Mouse (Mus musculus) hindbrain, embryonic 12.5 days (tissue): ENCODE data around the gene Timp1. TPM values are rescaled to one million over a fixed set of nuclear protein-coding genes. Genes with fewer than 3 reads are reported as not detected.

Experiments
- ATAC-seq: fragments of 200-750 bp; cut with Nextera tagmentation; 2 replicates; pipeline ENCODE4 v1.8.0; 2017; ENCODE audit warnings: moderate TSS enrichment; ENCODE audit not compliant: low FRiP score
- H3K27ac ChIP-seq: fragments of 300-500 bp; sonication (generic); 2 replicates; pipeline ENCODE4 v1.5.1; 2016; ENCODE audit warnings: mild to moderate bottlenecking
- H3K27me3 ChIP-seq: fragments of 300-500 bp; sonication (generic); 2 replicates; pipeline ENCODE4 v1.6.1; 2016; ENCODE audit warnings: mild to moderate bottlenecking
- H3K36me3 ChIP-seq: fragments of 300-500 bp; sonication (generic); 2 replicates; pipeline ENCODE4 v1.6.1; 2016; ENCODE audit warnings: mild to moderate bottlenecking
- H3K4me1 ChIP-seq: fragments of 300-500 bp; sonication (generic); 2 replicates; pipeline ENCODE4 v1.6.1; 2016
- H3K4me2 ChIP-seq: fragments of 300-500 bp; sonication (generic); replicated peaks from 2 replicates; pipeline ENCODE4 v1.6.1; 2016; ENCODE audit warnings: mild to moderate bottlenecking
- H3K4me3 ChIP-seq: fragments of 300-500 bp; sonication (generic); 2 replicates; pipeline ENCODE4 v1.5.1; 2016; ENCODE audit warnings: mild to moderate bottlenecking
- H3K9ac ChIP-seq: fragments of 300-500 bp; sonication (generic); 2 replicates; pipeline ENCODE4 v1.6.1; 2016; ENCODE audit warnings: mild to moderate bottlenecking, moderate library complexity
- H3K9me3 ChIP-seq: fragments of 300-500 bp; sonication (generic); replicated peaks from 2 replicates; pipeline ENCODE4 v1.6.1; 2016; ENCODE audit warnings: mild to moderate bottlenecking
- WGBS: fragments of 180-500 bp; shearing (Covaris S2); methylation state at CpG from one replicate; pipeline ENCODE4 v1.1.7; 2016; 5-methylcytosine and 5-hydroxymethylcytosine counted together
- polyA plus RNA-seq: library from polyadenylated mRNA; unstranded; fragments of >200 nt; fragmentation: Nextera tagmentation; extraction: Ambion mirVana; gene quantifications from 2 replicates; pipeline ENCODE4 v1.2.1, GENCODE M21; 2016

Gene Timp1
- polyA plus RNA-seq = 8.8 and 10.7 TPM in 2 replicates

DNA sequence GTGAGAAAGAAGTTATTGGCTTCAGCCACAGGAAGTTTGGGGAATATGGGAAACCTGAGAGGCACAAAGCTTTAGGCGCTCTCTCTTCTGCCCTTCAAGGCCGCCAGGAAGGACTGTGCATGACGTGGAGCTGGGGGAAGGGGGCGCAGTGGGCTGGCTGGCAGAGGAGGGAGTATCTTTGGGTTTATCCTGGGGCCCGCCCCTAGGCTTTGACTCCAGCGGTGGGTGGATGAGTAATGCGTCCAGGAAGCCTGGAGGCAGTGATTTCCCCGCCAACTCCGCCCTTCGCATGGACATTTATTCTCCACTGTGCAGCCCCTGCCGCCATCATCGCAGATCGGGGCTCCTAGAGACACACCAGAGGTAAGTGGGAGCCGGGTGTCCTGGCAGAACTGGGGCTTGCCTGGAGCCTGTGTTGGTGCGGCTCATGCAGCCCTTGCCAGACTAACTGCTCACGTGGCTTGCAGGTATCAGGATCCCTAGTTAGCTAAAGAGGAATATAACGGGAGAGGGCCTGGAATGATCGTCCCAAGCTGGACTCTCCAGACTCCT lies at the start of gene Timp1:
Gene Timp1, plus strand, starts transcription at position 205 of the 552 bp plus-strand sequence.
- peak within 1 kb of the TSS; percentile 21 for H3K4me3 ChIP-seq

DNA sequence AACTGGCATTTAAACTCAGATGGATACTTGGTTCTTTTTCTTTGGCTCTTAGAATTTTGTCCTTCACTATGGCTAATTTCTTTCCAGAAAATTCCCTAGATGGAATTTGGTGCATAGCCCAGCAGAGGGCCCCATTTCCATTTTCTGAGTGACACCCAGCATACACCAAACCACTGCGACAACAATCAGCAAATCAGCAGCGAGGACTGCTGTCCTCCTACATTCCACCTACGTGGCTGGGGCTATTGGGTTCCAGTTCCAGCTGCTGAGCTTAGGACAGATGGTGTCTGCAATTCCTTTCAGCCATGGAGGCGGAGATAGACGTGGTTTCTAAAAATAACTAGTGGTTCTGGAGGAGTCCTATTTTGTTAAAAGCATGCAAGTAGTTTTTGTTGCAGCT lies 41.0 kb upstream of the Timp1 start:
- ATAC-seq = 0 out of 2 replicates have a peak, but pooled peaks have one; percentile 38
- 33% methylated on average over 5 of the region's 5 CpGs for WGBS

More for the DNA sequence above, at the start of gene Timp1:
- H3K27ac ChIP-seq = no peak within 1 kb of the TSS
- no peak for ATAC-seq
- no peaks in the 10 kb centered on the region for H3K9me3 ChIP-seq
- H3K9ac ChIP-seq = no peak within 1 kb of the TSS
- 28% methylated on average over 14 of the region's 18 CpGs for WGBS
- no peaks in the 10 kb centered on the region for H3K4me1 ChIP-seq
- H3K4me2 ChIP-seq = peak within 1 kb of the TSS; percentile 33
- H3K27me3 ChIP-seq = no peaks in the 10 kb centered on the region
- H3K36me3 ChIP-seq = no peaks in the 10 kb centered on the region

GRCm38 (mm10) chrX:20847232-20847631 lies 22.7 kb upstream of the Timp1 start:
- Histone ChIP-seq H3K27me3 (no peaks in the 10 kb centered on the region), H3K4me1 (peaks cover 14% of the 10 kb centered on the region), H3K4me3 (no peak overlapping the region), H3K9me3 (no peaks in the 10 kb centered on the region), H3K36me3 (peaks cover 18% of the 10 kb centered on the region), H3K27ac (no peak overlapping the region; the same call in 1 of the 2 replicates), H3K4me2 (no peak overlapping the region), H3K9ac (no peak overlapping the region)
- 96% methylated on average over 3 of the region's 3 CpGs for WGBS
- ATAC-seq = no peak

More for the DNA sequence above, 41.0 kb upstream of the Timp1 start:
- Histone ChIP-seq H3K9ac (no peak overlapping the region), H3K36me3 (no peaks in the 10 kb centered on the region), H3K4me3 (no peak overlapping the region), H3K27me3 (no peaks in the 10 kb centered on the region), H3K27ac (no peak overlapping the region), H3K4me1 (no peaks in the 10 kb centered on the region), H3K9me3 (no peaks in the 10 kb centered on the region), H3K4me2 (no peak overlapping the region)

DNA sequence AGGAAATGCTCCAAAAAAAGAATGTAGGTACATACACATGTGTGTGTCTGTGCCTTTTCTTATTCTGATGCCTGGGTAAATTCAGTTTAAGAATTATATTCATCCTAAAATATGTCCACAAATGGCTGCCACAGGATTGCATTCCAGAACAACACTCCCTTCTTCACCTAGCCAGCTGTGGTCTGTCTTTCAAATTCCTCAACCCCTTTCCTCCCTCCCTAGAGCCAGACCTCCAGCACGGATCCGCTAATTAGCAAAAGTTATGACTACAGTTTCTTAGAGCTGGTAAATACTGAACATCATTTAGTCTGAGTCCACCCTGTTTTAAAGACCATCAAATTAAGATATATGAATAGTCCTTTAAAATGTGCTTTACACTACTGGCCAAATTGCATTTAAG lies 22.1 kb upstream of the Timp1 start:
- Histone ChIP-seq H3K9ac (no peak overlapping the region), H3K9me3 (no peaks in the 10 kb centered on the region), H3K36me3 (peaks cover 18% of the 10 kb centered on the region), H3K4me2 (peak overlapping the region; percentile 39), H3K27ac (peak overlapping the region; percentile 48), H3K4me1 (peaks cover 14% of the 10 kb centered on the region), H3K27me3 (no peaks in the 10 kb centered on the region), H3K4me3 (0 out of 2 replicates have a peak overlapping the region, but pooled peaks have one; percentile 58)
- ATAC-seq = peak; percentile 33
- WGBS = 18% methylated on average over 2 of the region's 2 CpGs

DNA sequence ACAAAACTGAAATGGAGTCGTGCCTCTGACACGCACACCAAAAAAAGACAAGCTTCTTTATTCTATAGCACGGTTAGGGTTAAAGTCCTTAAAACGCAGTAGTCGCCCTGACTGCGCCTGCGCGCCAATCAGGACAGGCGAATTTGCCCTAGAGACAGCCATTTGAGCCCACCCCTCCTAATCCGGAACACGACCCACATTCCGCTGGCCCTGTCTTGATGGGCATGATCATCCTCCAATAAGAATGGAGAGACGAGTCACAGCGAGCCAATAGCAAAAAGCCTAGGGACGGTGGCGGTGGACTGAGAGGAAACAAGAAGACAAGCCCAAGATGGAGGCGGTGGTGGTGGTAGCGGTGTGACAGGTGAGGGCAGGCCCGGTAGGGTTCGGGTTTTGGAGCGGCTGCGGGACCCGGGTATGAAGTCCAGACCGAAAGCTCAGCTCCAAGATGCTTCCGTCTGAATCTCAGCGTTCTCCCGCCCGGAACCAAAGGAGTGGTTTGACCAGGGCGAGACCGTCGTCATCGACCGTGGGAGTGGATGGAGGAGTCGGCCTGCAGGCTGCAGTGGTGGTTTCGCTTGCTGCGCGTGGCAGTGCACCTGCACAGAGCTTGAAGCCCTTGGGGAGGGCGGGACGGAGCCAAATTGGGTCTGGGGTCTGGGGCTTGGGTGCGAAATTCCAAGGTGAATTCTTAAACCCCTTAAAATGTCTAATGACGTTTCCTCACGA lies 21.5 kb upstream of the Timp1 start:
- H3K4me2 ChIP-seq = peak overlapping the region; percentile 59
- ATAC-seq = peak; percentile 98
- H3K9ac ChIP-seq = peak overlapping the region; percentile 74
- H3K27ac ChIP-seq = peak overlapping the region; percentile 67
- H3K4me1 ChIP-seq = peaks cover 14% of the 10 kb centered on the region
- 20% methylated on average over 42 of the region's 42 CpGs for WGBS
- H3K9me3 ChIP-seq = no peaks in the 10 kb centered on the region
- peak overlapping the region; percentile 58 for H3K4me3 ChIP-seq
- peaks cover 20% of the 10 kb centered on the region for H3K36me3 ChIP-seq
- no peaks in the 10 kb centered on the region for H3K27me3 ChIP-seq

DNA sequence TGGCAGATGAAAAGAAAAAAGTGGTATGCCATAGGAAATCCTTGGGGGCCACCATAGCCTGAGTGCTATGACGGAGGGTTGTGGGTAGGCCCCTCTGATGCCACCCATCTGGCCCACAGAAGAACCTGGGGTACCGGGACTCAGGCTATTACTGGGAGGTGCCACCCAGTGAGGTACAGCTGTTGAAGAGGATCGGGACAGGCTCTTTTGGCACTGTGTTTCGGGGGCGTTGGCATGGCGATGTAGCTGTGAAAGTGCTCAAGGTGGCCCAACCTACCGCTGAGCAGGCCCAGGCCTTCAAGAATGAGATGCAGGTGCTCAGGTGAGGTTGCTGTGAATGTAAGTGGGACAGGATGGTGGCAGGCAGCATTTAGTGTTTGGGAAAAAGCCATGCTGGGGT lies 16.2 kb upstream of the Timp1 start:
- Histone ChIP-seq H3K27me3 (no peaks in the 10 kb centered on the region), H3K9me3 (no peaks in the 10 kb centered on the region), H3K4me1 (peaks cover 14% of the 10 kb centered on the region), H3K27ac (no peak overlapping the region), H3K36me3 (peaks cover 35% of the 10 kb centered on the region), H3K9ac (no peak overlapping the region), H3K4me3 (no peak overlapping the region), H3K4me2 (no peak overlapping the region)
- WGBS = 92% methylated on average over 7 of the region's 7 CpGs
- no peak for ATAC-seq

- Histone ChIP-seq H3K9me3 (0 out of 2 replicates have a peak, but pooled peaks cover 6% of the 10 kb centered on the region), H3K36me3 (peaks cover 8% of the 10 kb centered on the region; the same call in 1 of the 2 replicates), H3K4me3 (no peak overlapping the region), H3K27ac (no peak overlapping the region), H3K27me3 (no peaks in the 10 kb centered on the region), H3K4me2 (no peak overlapping the region), H3K4me1 (no peaks in the 10 kb centered on the region), H3K9ac (no peak overlapping the region)
- 58% methylated on average over 5 of the region's 5 CpGs for WGBS
- ATAC-seq = no peak
Observed at GRCm38 (mm10) chrX:20861453-20862104, 8.4 kb upstream of the Timp1 start.

DNA sequence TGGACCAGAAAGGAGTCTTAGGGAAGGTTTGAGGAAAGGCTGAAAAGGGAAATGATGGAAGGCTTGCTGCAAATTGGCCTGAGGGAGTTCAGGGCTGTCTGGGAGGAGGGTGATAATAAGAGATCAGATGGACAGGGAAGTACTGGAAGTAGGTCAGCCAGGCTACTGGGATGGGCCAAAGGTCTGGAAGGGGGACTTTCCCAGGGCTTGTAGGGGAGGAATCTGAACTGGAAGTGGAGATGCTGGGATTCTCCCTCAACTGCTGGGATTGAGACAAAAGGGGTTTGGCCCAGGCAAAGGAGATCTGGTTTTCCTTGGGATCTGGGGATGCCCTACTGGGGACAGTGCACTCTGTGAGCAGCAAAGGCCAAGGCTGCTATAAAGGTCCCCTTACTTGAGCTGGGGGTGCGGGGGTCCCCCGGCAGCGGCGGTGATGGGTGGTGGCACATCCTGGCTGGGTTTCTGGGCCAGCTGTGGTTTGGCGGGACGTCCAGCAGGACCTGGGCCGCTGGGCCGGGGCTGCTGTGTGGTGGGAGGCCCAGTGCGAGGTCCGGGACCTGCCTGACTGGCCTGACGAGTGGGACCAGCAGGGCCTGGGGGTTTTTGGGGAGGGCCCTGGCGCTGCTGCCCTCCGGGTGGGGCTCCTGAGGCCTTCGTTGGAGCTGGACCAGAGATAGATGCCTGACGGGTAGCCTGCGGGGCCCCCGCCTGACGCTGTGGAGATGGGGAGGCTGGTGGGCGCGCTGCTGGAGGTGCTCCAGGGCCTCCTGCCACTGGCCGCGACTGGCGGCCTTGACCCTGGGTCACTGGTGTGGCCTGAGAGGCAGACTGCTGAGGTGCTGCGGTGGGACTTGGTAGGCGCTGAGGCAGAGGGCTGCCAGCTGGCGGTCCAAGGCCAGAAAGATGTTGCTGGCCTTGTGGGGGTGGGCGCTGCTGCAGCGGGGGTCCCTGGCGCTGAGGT lies 7.6 kb upstream of the Timp1 start:
- no peak overlapping the region for H3K4me2 ChIP-seq
- H3K27ac ChIP-seq = no peak overlapping the region
- H3K9me3 ChIP-seq = 0 out of 2 replicates have a peak, but pooled peaks cover 6% of the 10 kb centered on the region
- no peaks in the 10 kb centered on the region for H3K27me3 ChIP-seq
- 0 out of 2 replicates have a peak, but pooled peaks cover 4% of the 10 kb centered on the region for H3K36me3 ChIP-seq
- no peak for ATAC-seq
- no peak overlapping the region for H3K4me3 ChIP-seq
- H3K9ac ChIP-seq = no peak overlapping the region
- 46% methylated on average over 28 of the region's 29 CpGs for WGBS
- no peaks in the 10 kb centered on the region for H3K4me1 ChIP-seq

DNA sequence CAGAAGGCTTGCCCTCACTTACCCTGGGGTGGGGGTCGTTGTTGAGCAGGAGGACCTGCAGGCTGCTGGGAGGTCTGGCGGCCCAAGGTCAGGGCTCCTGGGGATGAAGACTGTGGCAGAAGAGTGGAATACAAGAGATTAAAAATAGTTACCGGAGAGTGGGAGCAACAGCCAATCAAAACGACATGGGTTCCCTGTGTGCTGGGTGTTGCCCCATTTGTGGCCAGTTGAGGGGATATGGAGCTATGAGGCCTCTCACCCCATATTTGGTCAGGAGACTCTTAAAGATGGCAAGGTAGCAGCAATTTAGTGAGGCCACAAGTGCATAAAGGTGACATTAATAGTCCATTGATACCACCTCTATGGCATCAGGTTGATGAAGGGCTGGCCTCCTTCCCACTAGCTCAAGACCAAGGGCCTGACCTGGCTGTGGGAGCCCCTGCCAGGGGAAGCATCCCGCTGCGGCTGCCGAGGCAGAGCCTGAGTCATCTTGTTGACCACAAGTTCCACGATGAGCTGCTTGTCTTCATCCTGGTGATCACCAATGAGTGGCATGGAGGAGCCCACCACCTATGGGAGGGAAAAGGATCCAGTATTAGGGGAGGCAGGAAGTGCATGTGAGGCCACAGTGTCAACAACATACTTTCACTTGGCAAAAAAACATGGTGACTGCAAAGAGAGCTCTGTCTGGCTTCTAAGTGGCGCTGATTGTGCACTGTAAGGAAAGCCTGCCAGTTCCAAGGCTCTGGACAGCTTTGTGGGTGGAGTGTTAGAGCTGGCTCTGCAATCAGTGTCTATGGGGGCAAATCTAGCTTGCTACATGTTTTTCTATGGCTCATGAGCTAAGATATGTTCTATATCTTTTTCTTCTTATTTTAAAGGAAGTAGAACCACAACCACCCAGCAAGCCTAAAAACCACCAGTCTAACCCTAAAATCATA lies 6.5 kb upstream of the Timp1 start:
- WGBS = 73% methylated on average over 9 of the region's 9 CpGs
- ATAC-seq = no peak
- Histone ChIP-seq H3K9me3 (0 out of 2 replicates have a peak, but pooled peaks cover 6% of the 10 kb centered on the region), H3K4me1 (no peaks in the 10 kb centered on the region), H3K4me2 (no peak overlapping the region), H3K27me3 (no peaks in the 10 kb centered on the region), H3K36me3 (0 out of 2 replicates have a peak, but pooled peaks cover under 1% of the 10 kb centered on the region), H3K9ac (no peak overlapping the region), H3K27ac (no peak overlapping the region), H3K4me3 (no peak overlapping the region)

DNA sequence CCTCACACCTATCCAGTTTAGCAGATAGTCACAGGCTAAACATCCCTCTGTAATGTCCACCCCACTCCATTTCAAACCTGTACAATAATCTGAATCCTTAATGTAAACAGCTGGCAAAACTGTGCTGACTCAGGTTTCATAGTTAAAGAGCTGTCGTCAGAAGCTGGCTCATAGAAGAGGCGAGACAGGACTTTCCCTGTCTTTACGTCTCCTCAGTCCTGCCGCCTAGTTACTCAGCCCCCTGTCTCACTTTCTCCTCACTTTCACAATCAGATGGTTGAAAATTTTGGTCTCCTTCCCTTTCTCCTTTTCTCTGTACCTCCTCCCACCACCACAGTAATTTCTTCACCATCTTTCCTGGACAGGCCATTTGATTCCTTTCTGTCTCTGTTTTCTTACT lies 1.9 kb upstream of the Timp1 start:
- Histone ChIP-seq H3K27me3 (no peaks in the 10 kb centered on the region), H3K4me1 (no peaks in the 10 kb centered on the region), H3K9me3 (no peaks in the 10 kb centered on the region), H3K36me3 (no peaks in the 10 kb centered on the region), H3K4me2 (no peak overlapping the region), H3K9ac (no peak overlapping the region), H3K4me3 (no peak overlapping the region), H3K27ac (no peak overlapping the region)
- ATAC-seq = no peak
- WGBS = 64% methylated on average over 4 of the region's 4 CpGs

- Histone ChIP-seq H3K9me3 (no peaks in the 10 kb centered on the region), H3K4me2 (no peak overlapping the region), H3K27ac (no peak overlapping the region), H3K4me1 (no peaks in the 10 kb centered on the region), H3K9ac (no peak overlapping the region), H3K27me3 (no peaks in the 10 kb centered on the region), H3K36me3 (no peaks in the 10 kb centered on the region), H3K4me3 (no peak overlapping the region)
- no peak for ATAC-seq
- 76% methylated on average over 1 of the region's 1 CpGs for WGBS
Observed at GRCm38 (mm10) chrX:20869203-20869602, 763 bp upstream of the Timp1 start.
